8 mouse cellular contexts compared by ENCODE assay signal in the genomic region with DNA sequence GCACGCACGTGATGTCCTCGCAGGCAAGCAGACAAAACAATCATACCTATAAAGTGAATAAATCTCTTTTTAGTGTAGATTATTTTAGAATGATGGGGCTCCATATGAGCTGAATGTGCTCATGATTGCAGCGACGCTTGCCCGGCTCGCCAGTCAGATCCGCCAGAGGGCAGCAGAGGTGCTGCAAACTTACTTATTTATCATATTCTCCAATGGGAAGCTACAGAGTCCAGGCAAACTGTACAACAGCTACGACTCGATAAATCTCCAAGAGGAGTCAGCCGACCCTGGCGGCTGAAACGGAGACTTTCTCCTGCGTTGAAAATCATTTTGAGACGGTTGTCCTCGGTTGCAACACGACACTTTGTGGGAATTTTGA. TPM values are rescaled to one million over a fixed set of nuclear protein-coding genes. Genes with fewer than 3 reads are reported as not detected.
A peak's percentile ranks its signal among the peaks of the same experiment; 100 is the strongest.
DNase-seq lines count a peak whose midpoint lies in the region; ATAC-seq and TF ChIP-seq lines count a peak whose summit lies in the region.

No protein-coding gene starts in this region.

- TF ChIP-seq POLR2A in cortical plate, adult 2 months (IDR thresholded peaks at IDR 0.05; ENCODE audit: extremely low read depth, insufficient read depth, low read length): no peak

- TF ChIP-seq CTCF in cortical plate, adult 2 months (IDR thresholded peaks at IDR 0.05; ENCODE audit: extremely low read depth, insufficient read depth, low read length): peak; percentile 74

- peak; percentile 81 for DNase-seq in gastrocnemius, postnatal 10 days
- DNase-seq in induced T-regulatory cell, adult 2 months (ENCODE audit: low read depth): peak; percentile 94
- DNase-seq in left cerebral cortex, adult 9 months (ENCODE audit: low spot score in 2 of 2): peak; percentile 65 to 95
- peak; percentile 82 for DNase-seq in right cerebral cortex, postnatal 14 days
- DNase-seq in urinary bladder, postnatal 36 days (ENCODE audit: low spot score in 2 of 2): peak; percentile 84 to 85

- peak overlapping the region; percentile 11 for H3K4me3 ChIP-seq in cortical plate, adult 2 months (ENCODE audit: insufficient read depth, low read length)

- H3K4me1 ChIP-seq in cortical plate, adult 2 months (ENCODE audit: control insufficient read depth, insufficient read depth, low read length): peaks cover 1% of the 10 kb centered on the region; the same call in 1 of the 2 replicates

- H3K27ac ChIP-seq in cortical plate, adult 2 months (ENCODE audit: insufficient read depth, low read length): no peak overlapping the region

- peak; percentile 31 for ATAC-seq in activated CD4-positive, CD25-positive, alpha-beta regulatory T cell, adult 4 months
- ATAC-seq in megakaryocyte progenitor cell, adult 5-6 weeks (replicated peaks; ENCODE audit: poor library complexity): peak; percentile 56

RNA-seq across cellular contexts. Expression of a gene that starts 1.2 kb away (rescaled TPM):
- polyA plus RNA-seq in activated CD4-positive, CD25-positive, alpha-beta regulatory T cell, adult 4 months (2017; shearing (Covaris generic)): 10 to 100 TPM; 25.8 to 30.3 TPM
- polyA plus RNA-seq in cortical plate, adult 2 months (2012; rRNA removed): 13.1 and 13.3 TPM in 2 replicates
- 10 to 100 TPM in 1 of 2 experiments, 1 to 10 TPM in 1; 8.2 to 11.1 TPM for total RNA-seq in gastrocnemius, postnatal 10 days (2021)
- 47.2 and 55.1 TPM in 2 replicates for total RNA-seq in megakaryocyte progenitor cell, adult 5-6 weeks (2015)
- 39.5 and 50.5 TPM in 2 replicates for total RNA-seq in megakaryocyte progenitor cell, adult 5-6 weeks (2017)

RNA-seq across cellular contexts. Expression of a gene that starts 5.0 kb away (rescaled TPM):
- 10 to 100 TPM; 62.4 to 86.2 TPM for polyA plus RNA-seq in activated CD4-positive, CD25-positive, alpha-beta regulatory T cell, adult 4 months (2017; shearing (Covaris generic))
- polyA plus RNA-seq in cortical plate, adult 2 months (2012; rRNA removed): 0.02 and 0.08 TPM in 2 replicates
- total RNA-seq in gastrocnemius, postnatal 10 days (2021): under 1 TPM; 0.20 to 0.26 TPM
- total RNA-seq in megakaryocyte progenitor cell, adult 5-6 weeks (2015): 67.8 and 69.1 TPM in 2 replicates
- 27.0 and 58.6 TPM in 2 replicates for total RNA-seq in megakaryocyte progenitor cell, adult 5-6 weeks (2017)

Comparison
In these comparisons a context has a peak if more than half of its experiments do, and no peak if none do; other contexts are left out.
1. RNA of a gene that starts 5.0 kb away (total RNA-seq): 27.0 to 69.1 TPM in megakaryocyte progenitor cell, adult 5-6 weeks; 0.20 to 0.26 TPM in gastrocnemius, postnatal 10 days; every median in the first group is over 10 times any median in the second.
2. Peak in every context shown above with its lines, with median percentiles within 50 percentile points of each other: DNase-seq.